Mouse (Mus musculus) mesoderm, embryonic 11.5 days (tissue): ENCODE data around the gene Plekhd1.

Experiments
- DNase-seq: peaks from one replicate; pipeline ENCODE4 v3.0.0-alpha.2; 2012; ENCODE audit warnings: low read depth, low spot score

Plekhd1 gene

DNA sequence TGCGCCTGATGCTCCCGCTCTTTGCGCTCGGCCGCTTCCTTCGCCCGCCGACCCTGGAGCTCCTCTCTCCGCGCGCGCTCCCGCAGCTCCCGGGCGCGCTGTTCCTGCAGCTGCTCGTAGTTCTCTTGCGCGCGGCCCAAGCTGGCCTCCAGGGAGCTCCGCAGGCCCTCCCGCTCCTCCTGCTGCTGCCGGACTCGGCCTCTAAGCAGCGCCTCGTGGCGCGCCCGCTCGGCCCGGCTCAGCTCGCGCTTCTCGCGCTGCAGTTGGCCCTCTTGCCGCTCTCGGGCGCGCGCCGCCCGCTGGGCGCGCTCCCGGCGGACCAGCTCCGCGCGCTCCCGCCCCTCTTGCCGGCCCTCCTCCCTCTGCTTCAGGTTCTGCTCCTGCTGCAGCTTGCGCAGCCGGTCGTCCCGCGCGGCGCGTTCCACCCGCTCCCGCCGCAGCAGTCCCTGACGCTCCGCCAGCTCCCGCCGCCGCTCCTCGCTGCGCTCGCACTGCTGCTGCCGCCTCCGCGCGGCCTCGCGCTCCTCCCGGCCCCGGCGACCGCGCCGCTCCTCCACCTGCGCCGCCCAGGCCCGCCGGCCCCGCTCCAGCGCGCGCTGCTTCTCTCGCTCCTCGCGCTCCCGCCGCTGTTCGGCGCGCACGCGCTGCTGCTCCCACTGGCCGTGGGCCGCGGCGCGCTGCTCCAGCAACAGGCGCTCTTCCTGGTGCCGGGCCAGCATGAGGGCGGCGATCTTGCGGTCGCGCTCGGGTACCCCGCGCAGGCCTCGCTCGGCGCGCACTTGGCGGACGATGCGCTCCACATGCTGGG lies 65.6 kb downstream of the Plekhd1 start:
- peak; percentile 84 for DNase-seq

DNA sequence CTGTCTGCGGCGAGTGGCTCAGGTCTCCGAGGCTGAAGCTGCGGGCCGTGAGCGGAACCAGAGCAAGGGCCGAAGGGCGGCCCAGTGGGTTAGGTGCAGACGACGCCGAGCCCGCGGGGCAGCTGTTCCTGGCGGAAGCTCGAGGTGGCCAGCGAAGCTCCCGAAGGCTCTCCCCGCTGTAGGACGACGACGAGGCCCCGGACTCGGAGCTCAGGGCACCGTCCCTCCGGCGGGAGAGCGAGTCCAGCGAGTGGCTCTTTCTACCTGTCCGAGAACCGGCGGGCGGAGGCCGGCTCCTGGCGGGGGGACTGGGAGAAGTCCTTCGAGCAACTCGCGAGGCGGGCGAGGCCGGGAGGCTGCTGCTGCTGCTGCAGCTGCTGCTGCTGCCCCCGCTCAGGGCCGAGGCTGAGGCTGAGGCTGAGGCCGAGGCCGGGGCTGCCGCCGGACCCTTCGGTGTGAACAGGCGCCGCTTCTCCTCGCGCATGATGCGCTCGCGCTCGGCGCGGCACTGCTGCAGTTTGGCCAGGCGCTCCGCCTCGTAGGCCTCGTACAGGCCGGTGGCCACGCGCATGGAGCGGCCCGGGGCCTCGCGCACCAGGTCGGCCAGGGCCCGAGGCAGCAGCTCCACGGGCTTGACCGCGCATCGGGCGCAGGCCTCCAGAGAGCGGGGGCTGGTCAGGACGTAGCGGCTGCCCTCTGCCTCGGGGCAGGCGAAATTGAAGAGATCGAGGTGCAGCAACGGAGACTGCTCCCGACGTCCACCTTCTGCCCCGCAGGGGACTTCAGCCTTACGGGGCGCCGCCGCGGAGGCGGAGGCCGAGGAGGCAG lies 66.4 kb downstream of the Plekhd1 start:
- peak; percentile 43 for DNase-seq

DNA sequence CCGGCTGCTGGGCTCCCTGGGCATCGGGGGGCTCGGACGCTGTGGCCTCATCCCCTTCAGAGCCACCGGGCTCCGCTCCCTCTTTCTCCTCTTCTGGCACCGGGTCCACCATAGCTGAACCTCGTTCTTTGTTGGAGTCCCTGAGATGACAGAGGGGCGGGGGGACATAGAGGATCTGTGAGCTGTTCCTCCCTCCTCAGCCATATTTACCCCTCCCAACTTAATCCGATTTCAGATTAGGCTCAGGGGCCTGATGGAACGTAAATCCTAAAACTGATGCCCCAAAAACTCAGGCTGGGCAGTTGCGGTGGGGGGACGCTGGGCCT lies 67.0 kb downstream of the Plekhd1 start:
- no peak for DNase-seq

DNA sequence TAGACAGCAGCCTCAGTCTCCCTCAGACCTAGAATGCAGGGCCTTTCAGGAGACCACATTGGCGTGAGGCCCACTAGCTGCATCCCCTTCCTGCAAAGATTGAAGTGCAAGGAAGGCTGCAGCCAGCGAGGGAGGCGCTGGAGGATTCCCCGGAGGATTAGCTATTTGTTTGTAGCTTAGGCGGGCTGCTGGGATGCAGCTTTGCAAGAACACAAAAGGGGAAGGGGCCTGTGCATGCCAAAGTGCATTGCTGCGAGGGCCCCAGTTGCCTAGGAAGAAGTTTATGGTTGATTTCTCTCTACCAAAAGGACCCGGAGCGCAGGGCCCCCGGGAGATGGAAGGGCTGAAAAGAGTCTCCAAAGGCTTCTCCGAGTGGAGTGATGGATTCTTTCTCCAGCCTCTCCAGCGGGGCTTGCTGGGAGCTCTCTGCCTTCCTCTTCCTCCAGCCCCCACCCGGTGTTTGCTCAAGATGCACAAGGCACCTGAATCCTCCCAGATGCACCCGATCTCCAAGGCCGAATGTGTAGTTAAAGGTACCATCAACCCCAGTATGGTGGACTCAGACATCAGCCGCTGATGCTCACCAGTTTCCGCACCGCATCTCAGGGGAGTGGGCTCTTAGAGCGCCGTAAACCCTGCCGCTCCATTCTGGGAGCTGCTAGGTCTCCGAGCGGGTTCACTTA lies 67.5 kb downstream of the Plekhd1 start:
- DNase-seq, result peak; percentile 55

DNA sequence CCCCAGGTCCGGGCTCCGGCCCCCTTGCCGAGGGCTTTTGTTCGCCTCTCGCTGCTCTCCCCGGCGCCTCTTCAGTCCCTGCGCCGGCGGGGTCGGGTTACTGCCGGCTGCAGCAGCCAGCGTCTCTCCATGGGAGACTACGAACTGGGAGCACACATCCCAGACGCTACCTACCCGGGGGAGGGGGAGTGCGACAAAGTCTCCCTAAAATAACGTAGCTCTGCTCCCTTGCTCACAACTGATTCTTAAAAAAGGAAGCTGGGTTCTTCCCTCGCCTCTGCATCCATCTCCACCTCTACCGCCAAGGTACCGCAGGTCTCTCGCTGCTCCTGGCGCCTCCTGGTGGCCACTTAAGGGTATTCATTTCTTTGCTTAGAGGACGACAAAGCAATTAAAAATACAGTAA lies 68.0 kb downstream of the Plekhd1 start, which contains the start of gene Ccdc177:
Gene Ccdc177, minus strand, starts transcription at position 292 of the 406 bp plus-strand sequence.
- DNase-seq, result peak; percentile 90

DNA sequence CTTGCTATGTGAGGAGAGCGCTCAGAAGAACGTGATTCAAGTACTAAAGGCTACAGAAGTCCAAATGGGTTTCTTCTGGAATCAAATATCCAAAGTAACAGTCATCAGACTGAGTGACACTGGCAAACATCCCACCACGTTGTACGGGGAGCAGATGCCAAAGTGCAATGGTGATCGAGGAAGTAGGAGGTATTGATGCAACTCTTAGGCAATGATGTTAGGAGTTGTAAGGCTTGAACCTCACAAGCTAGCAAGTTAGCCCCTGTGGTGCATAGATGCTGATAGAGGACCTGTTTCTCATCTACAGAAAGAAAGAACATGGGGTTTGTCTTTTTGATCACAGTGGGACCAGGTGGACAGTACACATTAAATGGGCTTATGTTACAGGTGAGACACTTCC lies 70.6 kb downstream of the Plekhd1 start:
- DNase-seq, result no peak

DNA sequence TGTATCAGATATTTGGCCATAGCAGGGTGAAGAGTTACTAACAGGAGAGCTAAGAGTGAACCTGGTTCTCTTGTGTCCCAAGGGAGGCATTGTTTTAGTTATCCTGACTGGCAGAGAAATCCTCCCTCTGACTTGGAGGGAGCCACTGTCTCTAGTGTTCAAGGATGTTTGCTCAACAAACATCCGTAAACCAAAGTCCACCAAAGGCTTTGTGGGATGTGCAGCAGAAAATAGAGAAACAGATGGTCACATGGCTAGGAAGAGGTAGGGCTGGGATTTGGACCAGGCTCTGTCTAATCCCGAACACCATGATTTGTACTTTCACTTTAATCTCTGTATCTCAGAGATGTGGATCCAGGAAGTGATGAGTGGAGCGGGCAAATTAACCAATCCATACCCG lies 71.7 kb downstream of the Plekhd1 start:
- no peak for DNase-seq

DNA sequence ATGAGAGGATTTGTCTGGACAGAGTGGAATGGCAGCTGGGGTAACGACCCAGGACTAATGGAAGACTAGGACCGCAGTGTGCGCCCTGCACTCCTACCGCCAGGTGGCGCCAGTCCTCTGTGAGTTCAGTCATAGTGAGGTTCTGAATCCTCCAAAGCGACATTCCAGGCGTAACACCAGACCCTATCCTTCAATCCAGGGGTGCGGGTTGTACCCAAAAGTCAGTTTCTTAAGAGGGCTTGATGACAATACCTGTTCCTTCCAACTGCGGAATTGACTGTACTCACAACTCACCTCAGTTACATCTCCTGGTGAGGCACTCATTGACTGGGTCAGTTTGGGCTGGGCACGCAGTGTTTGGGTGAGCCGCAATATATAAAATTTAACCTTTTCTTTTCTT lies 77.3 kb downstream of the Plekhd1 start:
- DNase-seq, result peak; percentile 93
